Mouse (Mus musculus) R1 (cell line): ENCODE data around the gene Fam83g.
A peak's percentile ranks its signal among the peaks of the same experiment; 100 is the strongest.

Source experiments
- DNase-seq: peaks from one replicate; pipeline ENCODE4 v3.0.0-alpha.2; 2018; ENCODE audit warnings: low read depth, low spot score

Fam83g gene

DNA sequence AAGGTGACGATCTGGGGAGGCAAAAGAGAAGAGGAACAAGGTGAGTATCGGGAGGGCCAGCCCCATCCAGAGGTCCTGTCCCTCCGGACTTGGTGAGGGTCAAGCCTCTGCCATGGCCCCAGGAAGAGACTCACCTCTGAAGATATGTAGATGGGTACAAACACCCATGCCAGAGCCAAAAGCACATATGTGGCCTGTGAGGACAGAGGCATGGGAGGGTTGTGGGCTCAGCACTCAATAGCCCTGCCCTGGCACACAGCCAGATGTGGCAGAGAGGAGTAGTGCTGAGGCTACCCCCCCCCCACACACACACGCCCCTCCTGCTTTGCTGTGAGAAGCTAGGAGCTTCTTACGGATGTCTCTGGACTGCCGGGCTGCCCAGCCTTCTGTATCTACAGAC, 31.2 kb downstream of the Fam83g start:
- no peak for DNase-seq

DNA sequence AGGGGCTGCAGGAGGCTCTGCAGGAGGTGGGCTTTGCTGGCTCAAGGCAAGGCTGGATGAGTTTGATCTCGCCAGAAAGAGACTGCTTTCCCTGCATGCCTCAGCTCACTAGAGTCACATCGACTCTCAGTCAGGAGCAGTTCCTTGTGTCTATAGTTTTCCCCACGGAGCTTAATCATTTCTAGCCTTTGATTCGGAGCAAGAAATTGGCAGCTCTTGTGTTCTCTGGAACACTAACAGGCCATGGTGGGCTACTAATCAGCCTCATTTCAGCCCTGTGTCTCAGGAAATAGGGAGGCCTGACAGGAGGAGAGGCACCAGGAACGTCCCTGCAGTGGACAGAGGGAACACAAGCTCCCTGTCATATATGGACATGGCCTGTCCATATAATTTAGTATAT, 34.1 kb downstream of the Fam83g start:
- DNase-seq, result no peak

GRCm38 (mm10) chr11:61719387-61719786, 35.5 kb downstream of the Fam83g start:
- DNase-seq, result no peak

DNA sequence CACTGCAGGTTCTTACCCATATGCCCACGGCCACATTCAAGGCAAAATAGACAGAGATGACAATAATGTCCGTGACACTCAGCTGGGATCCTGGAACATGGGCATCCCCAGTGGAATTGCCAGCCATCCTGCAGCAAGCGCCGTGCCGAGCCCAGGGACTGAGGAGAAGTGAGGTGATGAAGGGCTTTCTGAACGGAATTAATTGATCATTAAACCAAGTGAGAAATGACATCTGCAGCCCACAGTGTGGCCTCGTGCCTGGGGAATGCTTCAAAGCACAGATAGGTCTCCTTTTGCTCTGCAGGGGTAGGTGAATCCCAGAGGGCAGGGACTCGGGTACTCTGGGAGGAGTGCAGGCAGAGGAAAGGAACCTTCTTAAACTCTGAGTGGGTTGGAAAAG, 35.9 kb downstream of the Fam83g start:
- DNase-seq, result no peak

GRCm38 (mm10) chr11:61720636-61721035, 36.7 kb downstream of the Fam83g start, which contains the start of gene Slc5a10:
Gene Slc5a10 (minus strand): TSS chr11:61720826.
- DNase-seq, result no peak

GRCm38 (mm10) chr11:61722077-61722476, 38.2 kb downstream of the Fam83g start:
- no peak for DNase-seq

- no peak for DNase-seq
These were observed 44.1 kb downstream of the Fam83g start for GRCm38 (mm10) chr11:61728037-61728436.

DNA sequence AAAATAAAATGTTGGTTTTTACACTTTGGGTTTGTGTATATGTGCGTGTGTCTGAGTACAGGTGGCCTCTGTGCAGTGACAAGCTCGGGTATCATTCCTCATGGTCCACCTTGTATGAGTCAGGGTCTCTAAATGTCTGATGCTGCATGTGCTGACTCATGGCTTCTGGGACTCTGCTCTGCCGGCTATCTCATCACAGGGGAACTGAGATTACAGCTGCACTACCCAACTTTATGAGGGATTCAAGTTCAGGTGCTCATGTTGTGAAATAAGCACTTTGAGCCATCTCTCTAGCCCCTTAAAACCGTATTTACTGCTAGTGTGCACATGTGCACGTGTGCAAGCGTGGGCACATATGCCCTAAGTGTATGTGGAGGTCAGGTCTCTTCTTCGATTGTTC, 48.8 kb downstream of the Fam83g start:
- no peak for DNase-seq

DNA sequence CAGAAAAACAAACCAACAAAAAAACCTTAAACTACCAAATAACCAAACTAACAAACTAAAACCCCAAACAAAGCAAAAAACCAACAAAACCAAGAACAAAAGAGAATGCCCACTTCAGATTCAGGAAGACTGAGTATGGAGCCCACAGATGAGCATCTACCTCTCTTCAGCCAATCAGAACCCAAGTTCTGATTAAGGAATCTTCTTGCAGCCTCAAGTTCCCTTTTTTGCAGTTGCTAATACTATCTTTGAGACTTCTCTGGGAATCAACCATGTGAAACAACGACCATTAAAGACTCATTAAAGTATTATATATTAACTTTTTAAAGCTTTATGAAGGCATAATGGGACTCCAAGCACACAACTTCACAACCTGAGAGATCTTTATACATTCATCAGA, 53.4 kb downstream of the Fam83g start:
- DNase-seq, result no peak

DNA sequence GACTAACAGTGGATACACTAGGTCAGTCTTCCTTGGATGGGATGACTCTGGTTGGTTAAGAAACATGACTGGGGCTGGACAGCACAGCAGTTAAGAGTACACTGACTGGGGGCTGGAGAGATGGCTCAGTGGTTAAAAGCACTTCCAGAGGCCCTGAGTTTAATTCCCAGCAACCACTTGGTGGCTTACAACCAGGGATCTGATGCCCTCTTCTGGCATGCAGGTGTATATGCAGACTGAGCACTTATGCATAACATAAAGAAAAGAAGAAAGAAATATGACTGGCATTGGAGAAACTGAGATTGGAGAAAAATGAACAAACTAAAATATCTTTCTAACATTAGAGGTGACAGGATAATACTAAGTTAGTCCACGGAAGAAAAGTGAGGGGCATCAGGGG, 56.6 kb downstream of the Fam83g start:
- DNase-seq, result peak; percentile 59

- DNase-seq, result no peak
These were observed 59.9 kb downstream of the Fam83g start for GRCm38 (mm10) chr11:61743768-61744167.

- DNase-seq, result peak; percentile 52
These were observed 60.6 kb downstream of the Fam83g start for GRCm38 (mm10) chr11:61744460-61744859.

DNA sequence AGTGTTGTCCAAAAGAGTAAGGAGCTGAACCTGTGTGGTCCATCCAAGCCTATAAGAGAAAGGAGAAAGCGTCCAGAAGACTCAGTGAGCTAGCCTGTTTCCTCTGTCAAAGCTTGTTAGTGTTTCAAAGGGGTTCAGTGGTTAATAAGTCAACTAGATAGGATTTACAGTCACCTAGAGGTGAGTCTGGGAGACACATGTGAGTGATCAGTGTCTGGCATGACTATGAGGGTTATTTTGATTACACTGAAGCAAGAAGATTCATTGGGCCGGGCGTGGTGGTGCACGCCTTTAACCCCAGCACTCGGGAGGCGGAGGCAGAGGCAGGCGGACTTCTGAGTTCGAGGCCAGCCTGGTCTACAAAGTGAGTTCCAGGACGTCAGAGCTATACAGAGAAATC, 61.9 kb downstream of the Fam83g start:
- DNase-seq, result peak; percentile 21

DNA sequence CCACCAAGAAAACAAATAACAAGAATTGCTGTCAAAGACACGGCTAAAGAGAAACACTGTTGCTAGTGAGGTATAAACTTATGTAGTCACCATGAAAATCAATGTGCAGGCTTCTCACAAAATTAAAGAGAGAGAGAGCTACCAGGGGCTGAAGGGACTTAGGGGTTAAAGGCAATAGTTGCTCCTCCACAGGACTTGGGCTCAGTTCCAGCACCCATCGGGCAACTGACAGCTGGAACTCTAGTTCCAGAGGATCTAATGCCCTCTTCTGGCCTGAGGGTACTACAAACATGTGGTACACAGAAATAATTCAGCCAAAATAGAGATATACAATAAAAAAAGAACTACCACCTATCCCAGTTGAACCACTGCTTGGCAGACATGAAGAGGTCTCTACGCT, 63.3 kb downstream of the Fam83g start:
- no peak for DNase-seq

GRCm38 (mm10) chr11:61751612-61752011, 67.7 kb downstream of the Fam83g start:
- DNase-seq, result peak; percentile 64

DNA sequence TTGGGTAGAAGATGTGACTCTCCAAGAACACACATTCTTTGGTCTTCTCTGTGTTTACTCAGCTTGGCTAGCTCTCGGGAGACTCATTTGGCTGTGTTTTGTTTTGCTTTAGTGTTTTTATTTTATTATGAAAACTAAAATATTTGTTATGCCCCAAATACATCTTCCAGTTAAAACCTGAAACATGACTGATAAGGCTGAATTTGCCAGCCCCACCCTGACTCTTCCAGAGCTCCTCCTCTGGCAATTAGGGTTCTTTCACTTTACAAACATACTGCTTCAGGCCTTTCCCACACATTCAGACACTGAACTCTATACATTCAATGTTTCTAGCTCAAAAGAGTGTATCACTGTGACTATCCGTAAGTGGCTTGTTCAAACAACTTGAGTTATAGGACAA, 73.3 kb downstream of the Fam83g start:
- DNase-seq, result no peak
